Mouse (Mus musculus) spleen, postnatal 14 days (tissue): ENCODE measurements around the gene Fbxl14.
A peak's percentile ranks its signal among the peaks of the same experiment; 100 is the strongest.

Experiments
- DNase-seq, 2 experiments: peaks; one replicate each; pipeline ENCODE4 v3.0.0; 2021 to 2022; ENCODE audit warnings: low spot score in 2 of 2

Fbxl14 gene

DNA sequence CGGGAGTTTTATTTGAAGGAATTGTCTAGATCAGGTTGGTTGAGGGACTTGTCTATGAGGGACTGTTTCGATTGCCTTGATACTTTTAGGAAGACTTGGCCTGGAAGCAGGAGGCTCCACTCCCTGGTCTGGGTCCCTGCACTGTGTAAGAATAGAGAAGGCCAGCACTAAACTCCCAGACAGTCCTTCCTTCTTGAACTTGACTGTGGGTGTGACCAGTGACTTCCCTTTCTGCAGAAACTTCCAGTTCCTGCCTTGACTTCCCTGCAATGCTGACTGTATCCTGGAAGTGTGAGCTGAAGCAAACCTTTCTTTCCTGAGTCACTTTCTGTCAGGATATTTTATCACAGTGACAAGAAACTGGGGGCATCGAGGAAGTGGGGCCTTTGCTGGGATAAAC is 8.7 kb upstream of the Fbxl14 start:
- no peak for DNase-seq

- DNase-seq: peak in 1 of 2 experiments; percentile 47
Measured at GRCm38 (mm10) chr6:119472135-119472534, 7.3 kb upstream of the Fbxl14 start.

DNA sequence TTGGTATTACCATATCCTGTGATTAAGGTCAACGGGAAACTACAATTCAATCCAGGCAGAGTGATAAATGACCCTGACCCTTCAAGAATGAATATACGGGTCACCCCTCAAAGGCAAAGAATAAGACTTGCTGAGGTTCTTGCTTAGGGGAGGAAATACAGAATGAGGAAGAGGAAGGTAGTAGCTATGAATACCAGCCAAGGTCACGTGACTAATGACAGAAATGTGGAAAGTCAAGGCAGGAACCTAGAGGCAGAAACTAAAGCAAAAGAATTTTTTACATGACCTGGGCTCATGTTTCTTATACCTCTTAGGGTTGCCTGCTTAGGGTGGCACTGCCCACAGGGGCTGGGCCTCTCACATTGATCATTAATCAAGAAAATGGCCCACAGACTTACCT is 6.8 kb upstream of the Fbxl14 start:
- no peak for DNase-seq

DNA sequence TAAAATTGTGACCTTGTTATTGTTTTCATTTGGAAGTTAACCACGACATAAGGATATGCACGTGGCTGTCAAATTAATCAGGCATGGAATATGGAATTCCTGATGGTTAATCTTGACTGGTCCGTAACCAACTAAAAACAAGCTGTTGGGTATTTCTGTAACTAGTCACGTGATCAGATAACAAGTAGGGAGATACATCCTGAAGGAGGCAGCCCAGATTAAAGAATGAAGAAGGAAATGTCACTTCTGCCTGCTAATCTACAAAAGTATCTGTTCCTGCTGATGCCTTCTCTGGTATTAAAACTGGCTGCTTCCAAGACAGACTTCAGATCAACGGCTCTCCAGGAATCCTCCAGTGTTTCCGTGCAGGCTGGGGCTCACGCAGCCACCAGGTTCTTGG is 6.0 kb upstream of the Fbxl14 start:
- DNase-seq: no peak

- DNase-seq: no peak
Measured at GRCm38 (mm10) chr6:119473992-119474391, 5.5 kb upstream of the Fbxl14 start.

DNA sequence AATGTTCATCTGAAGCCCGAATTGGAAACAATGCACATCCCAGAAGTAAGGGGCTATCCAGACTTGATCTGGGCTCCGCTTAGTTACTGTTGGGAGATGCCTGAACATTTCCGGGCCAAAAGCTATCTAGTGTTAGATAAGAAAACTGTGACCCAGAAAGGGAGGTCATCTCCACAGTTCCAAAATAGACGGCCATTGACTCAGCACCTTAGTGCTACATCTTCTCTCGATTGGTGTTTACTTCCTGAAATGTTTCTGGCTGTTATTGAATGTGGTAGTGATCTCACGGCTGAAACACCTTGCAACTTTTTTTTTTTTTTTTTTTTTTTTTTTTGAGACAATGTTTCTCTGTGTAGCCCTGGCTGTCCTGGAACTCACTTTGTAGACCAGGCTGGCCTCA is 3.5 kb upstream of the Fbxl14 start:
- no peak for DNase-seq

DNA sequence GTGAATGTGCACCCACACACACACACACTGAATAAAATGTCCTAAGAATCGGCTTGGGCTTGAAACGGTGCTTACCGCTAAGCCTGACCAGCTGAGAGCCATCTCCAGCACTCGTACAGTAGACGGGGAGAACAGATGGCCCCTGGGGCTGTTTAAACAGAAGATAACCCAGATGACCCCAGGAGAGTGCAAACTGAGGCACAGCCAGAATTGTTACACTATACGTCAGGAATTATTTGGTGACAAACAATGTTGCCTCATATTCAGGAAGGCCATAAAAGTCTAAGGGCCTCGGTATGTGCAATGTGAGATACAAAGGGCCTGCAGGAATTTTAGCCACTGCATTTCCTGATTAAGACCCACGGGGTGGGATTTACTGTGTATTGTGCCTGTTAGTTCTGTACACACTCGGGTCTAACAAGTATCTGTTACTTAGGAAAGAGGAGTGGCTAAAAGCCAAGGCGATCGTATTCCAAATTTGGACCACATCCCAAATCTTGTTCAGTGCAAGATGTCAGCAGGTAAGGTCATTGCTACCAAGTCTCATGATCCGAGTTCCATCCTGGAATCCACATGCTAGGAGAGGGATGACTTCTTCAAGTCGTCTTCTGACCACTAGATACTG is 1.7 kb upstream of the Fbxl14 start:
- DNase-seq: no peak

DNA sequence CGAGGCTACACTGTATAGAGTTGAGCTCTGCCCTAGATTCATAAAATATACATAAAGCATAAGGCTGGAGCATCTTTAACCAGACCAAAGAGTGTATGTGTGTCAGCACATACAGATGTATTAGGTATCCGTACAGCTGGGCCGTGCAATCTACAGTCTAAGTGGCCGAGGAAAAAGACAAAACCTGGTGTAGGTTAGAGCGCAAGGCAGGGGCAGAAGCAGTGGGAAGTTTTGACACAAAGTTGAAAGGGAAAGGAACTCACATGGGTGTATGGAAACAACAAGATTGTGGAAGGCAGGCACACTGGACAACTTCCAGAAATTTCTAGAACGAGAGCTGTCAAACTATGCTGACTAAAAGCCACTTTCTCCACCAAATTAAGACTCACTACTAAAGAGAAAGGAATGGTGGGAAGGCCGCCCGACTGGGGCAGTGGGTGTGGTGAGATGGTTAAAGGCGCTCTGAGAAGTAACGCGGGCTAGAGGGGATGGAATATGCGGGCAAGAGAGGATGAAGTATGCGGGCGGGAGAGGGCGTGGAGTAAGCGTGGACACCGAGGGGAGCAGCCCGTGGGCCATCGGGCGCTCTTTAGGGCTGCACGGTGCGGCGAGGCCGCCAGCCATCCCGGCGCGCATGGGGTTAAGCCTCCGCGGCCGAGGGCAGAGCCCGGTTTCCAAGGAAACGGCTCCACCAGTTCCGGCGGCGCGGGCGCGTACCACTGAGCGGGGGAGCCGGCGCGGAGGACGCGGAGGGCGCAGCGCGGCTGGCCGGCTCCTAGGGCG is 717 bp upstream of the Fbxl14 start:
- peak; percentile 64 to 78 for DNase-seq

DNA sequence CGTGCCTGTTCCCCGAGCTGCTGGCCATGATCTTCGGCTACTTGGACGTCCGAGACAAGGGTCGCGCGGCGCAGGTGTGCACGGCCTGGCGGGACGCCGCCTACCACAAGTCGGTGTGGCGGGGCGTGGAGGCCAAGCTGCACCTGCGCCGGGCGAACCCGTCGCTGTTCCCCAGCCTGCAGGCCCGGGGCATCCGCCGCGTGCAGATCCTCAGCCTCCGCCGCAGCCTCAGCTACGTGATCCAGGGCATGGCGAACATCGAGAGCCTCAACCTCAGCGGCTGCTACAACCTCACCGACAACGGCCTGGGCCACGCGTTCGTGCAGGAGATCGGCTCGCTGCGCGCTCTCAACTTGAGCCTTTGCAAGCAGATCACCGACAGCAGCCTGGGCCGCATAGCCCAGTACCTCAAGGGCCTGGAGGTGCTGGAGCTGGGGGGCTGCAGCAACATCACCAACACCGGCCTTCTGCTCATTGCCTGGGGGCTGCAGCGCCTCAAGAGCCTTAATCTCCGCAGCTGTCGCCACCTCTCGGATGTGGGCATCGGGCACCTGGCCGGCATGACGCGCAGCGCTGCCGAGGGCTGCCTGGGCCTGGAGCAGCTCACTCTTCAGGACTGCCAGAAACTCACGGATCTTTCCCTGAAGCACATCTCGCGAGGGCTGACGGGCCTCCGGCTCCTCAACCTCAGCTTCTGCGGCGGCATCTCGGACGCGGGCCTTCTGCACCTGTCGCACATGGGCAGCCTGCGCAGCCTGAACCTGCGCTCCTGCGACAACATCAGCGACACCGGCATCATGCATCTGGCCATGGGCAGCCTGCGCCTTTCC is 623 bp downstream of the Fbxl14 start:
- DNase-seq: peak; percentile 39 to 56

- peak in 1 of 2 experiments; percentile 10 for DNase-seq
Measured at GRCm38 (mm10) chr6:119480706-119481331, 1.4 kb downstream of the Fbxl14 start.

- DNase-seq: peak in 1 of 2 experiments; percentile 13
Measured at GRCm38 (mm10) chr6:119481741-119482390, 2.4 kb downstream of the Fbxl14 start.

DNA sequence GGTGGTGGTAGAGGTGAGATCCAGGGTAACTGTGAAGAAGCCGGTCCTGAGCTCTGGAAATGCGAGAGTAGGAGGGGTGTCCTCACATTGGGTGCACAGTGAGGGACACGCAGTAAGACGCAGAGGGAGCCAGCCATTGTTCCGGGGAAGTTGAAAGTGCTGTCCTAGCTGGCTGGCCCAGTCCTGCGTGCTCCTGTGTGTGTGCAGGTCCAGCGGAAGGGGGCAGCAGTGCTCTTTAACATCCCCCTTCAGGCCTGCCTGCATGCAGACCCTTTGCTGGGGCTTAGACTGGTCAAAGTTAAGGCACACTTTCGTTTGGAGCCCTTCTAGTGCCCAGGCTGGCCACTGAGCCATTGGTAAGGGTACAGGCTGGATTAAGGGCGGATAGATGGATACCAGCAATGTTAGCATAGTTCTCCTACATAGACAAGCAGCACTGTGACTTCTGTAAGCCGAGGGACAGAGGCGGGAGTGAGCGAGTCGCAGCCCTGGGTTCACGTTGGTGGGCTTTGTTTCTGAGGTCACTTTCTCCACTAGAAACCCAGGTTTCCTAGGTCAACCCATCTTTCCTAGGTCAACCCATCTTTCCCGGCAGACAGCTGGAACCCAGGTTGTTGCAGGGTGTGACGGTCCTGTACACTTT is 3.6 kb downstream of the Fbxl14 start:
- no peak for DNase-seq

DNA sequence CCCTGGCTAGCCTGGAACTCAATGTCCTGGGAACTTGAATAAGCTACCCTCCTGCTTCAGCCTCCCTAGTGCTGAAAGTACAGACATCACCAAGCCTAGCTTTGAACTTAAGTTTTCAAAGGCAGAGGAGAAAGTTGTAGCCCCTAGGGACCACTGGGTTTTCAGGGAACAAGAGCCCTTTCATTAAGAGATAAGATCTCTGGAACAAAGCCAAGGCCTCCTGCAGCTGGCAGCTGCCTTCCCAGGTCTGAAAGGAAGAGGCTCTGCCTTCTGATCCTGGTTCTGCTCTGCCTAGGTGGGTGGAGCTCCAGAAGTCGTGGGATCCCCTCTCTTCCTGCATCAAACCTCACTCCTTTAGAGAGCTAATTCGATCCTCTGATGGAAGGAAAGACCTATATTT is 6.0 kb downstream of the Fbxl14 start:
- no peak for DNase-seq

DNA sequence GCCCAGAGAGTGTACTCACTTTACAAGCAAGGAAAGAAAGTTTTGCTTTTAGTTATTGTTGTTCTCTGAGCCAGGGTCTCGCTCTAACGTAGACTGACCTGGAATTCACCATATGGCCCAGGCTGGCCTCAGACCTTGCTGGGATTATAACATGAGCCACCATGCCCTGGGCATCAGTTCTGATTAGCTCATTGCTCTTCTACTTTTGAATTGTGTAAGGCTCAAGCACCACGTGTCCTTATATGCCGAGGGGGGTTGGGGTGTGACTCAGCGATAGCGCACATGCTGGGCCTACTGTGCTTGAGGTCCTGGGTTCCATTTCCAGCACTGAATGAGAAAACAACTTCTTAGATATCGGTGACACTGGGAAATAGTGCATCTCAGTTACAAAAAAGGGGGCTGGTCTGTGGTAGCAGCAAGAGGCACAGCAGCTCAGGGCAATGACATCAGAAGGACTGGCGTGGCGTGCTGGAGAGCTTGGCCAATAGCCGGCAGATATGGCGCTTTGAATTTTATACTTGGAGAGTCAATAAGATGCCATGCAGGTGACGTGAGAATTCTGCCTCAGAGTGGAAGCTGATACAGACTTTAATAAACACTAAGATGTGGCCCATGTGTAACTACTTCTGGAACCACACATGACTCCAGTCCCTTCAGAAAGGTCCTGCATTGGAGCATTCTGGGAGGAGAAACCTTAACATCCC is 7.1 kb downstream of the Fbxl14 start:
- no peak for DNase-seq

DNA sequence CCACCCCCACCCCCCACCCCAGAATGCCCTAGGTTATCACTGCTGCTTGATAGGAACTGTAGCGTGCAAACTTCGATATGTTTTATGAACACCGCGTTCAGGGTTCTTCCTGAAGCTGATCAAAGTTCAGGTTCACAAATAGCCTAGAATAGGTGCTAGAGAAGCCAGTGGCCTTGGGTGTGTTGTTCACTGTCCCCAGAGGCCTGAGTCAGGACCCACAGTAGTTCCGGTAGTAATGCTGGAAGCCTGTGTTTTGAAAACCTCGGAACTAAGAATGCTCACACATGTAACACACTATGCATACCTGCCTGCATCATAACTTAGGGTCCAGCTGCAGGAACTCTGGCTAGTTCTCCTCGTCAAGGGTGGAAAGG is 7.6 kb downstream of the Fbxl14 start:
- no peak for DNase-seq

GRCm38 (mm10) chr6:119487619-119488018 is 8.2 kb downstream of the Fbxl14 start:
- DNase-seq: no peak

DNA sequence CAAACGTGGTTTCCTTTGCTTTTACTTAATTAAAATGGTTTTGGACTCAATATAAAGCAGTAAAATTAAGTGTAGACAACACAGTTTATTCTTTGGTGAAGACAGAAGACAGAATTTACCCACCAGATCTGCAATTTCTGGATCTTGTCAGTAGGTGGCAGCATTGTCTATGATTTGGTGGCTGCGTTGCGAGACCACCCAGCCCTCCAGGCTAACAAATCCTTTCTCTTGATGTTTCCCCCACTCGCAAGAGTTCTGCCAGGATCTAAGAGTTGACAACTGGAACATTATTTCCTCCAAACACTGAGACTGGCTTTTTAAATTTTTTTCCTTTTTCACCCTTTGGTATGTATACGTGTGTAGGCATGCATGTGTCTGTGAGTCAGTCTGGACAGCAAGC is 10.3 kb downstream of the Fbxl14 start:
- DNase-seq: peak in 1 of 2 experiments; percentile 30

- no peak for DNase-seq
Measured at GRCm38 (mm10) chr6:119490549-119490948, 11.1 kb downstream of the Fbxl14 start.

DNA sequence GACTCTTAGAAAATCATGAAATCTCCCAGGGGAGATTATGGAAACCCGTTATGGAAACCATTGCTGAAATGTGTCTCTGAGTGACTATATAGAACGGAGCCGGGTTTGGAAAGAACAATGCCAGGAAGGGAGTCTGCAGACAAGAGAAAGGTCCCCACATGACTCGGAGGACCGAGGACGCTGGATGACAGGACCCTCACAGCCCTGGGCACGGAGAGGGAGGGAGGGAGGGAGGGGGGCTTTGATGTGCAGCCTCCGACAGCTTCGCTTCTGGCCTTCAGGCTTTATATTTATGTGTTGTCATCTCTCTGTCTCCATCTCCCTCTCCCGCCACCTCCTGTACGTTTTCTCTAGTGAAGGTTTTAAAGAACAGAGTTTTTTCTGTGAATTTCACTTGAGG is 11.5 kb downstream of the Fbxl14 start:
- DNase-seq: no peak

DNA sequence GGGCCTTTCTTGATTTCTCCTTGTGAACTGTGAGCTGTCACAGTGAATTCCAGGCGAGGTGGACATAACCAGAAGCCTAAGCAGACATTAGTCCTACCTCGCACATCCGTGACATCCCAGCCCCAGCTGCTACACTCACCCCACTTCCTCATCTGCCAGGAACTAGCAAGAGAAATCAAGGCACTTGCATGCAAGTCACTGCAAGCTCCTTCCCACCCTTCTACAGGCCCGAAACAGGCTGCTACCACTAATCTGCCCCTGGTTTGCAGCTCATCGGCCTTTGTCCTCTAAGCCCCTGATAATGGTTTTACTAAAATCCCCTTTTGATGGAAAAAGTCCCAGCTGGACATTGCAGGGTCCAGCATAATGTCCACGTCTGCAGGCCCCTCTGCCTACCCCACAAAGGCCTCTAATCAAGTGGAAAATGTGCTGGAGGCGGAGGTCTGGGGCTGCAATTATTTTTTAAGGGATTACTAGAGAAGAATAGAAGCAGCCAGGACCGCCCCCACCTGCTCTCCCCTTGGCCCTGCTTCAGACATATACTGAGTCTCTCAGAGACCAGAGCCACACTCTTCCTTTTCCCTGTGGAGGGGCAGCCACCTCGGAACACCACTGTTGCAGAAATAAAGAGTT is 12.6 kb downstream of the Fbxl14 start:
- DNase-seq: no peak
